Mouse (Mus musculus) cortical plate, adult 2 months (tissue): ENCODE measurements around the gene Emid1.

Source experiments
- CTCF ChIP-seq: fragments of 200-500 bp; IDR thresholded peaks from 2 replicates; pipeline ENCODE4 v1.5.1; 2011; ENCODE audit warnings: mild to moderate bottlenecking, control low read depth, low read length; ENCODE audit not compliant: insufficient read depth; ENCODE audit errors: extremely low read depth
- POLR2A ChIP-seq: fragments of 200-500 bp; IDR thresholded peaks from 2 replicates; pipeline ENCODE4 v1.6.1; 2011; ENCODE audit warnings: mild to moderate bottlenecking, low read length, control low read depth; ENCODE audit not compliant: insufficient read depth; ENCODE audit errors: extremely low read depth

DNA sequence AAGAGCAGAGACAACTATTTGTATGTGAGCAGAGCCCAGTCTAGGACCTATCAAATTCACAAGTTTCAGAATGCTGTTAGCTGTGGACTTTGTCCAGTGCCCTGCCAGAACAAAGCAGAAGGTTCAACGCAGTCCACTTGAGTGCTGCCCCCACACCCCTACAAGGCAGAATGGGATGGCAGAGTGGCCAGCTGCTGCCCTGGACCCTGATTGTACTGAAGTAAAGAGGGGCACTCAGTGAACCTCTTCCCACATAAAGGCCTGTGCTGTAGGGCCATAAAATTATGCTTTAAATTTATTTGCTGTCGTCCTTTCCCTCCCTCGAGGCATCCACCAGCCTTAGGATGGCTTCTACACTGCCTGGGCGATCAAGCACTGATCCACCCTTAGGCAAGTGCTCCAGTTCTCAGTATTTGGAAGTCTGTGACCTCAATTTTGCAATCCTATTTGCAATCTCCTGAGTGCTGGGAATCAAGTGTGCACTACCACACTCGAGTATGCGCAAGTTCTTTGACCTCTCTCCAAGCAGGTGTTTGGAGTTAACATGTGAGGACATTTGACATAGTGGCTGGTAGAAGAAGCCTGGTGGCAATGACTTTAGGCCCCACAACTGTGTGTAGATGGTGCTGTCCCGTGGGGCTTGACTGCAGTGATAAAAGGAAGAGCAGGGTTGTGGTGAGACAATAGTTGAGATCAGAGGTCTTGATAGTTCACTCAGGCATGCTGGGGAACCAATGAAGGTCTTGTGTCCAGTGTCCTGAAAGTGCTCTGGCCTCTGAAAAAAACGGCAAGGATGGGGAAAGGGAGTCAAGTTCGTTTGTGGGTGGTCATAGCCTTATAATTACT lies 83.7 kb downstream of the Emid1 start:
- TF ChIP-seq POLR2A (no peak), CTCF (no peak)
